Mouse (Mus musculus): ENCODE measurements at regions not wholly inside any gene's neighbourhood (a gene's known extent, or its start where the extent isn't known, plus 50 kb on each side); places are given as distances from the start of the nearest gene placed in this dataset.
"Not testable (repeated sequence)": the region's sequence is repeated elsewhere in the genome, so short reads cannot be mapped to it uniquely, and the experiment has no call there.

- H3K4me2 ChIP-seq (ENCODE audit: low read depth, low read length); H3K9ac ChIP-seq (ENCODE audit: low read length); ATAC-seq (ENCODE audit: low read depth); H3K27me3 ChIP-seq (ENCODE audit: control insufficient read depth, insufficient read depth, low read depth, low read length); H3K9me3 ChIP-seq (ENCODE audit: control insufficient read depth, low read length); H3K4me1 ChIP-seq (replicated peaks; ENCODE audit: control insufficient read depth, insufficient read depth, low read length); H3K4me3 ChIP-seq (ENCODE audit: low read length); H3K27ac ChIP-seq (ENCODE audit: low read length); H3K36me3 ChIP-seq (ENCODE audit: control insufficient read depth, insufficient read depth, low read length): not testable (repeated sequence)
- 81% methylated on average over 10 of the region's 10 CpGs for WGBS
Measured at GRCm38 (mm10) chrX:154717526-154717925, 138.4 kb upstream of the Samt2 start.

GRCm38 (mm10) chrX:154713641-154714255 lies 134.6 kb upstream of the Samt2 start:
- ATAC-seq (ENCODE audit: low read depth): no peak
- 0 out of 2 replicates have a peak overlapping the region, but pooled peaks have one; percentile 5 for H3K4me2 ChIP-seq (ENCODE audit: low read depth, low read length)
- H3K4me1 ChIP-seq (replicated peaks; ENCODE audit: control insufficient read depth, insufficient read depth, low read length): no peaks in the 10 kb centered on the region
- H3K36me3 ChIP-seq (ENCODE audit: control insufficient read depth, insufficient read depth, low read length): no peaks in the 10 kb centered on the region
- no peak overlapping the region for H3K4me3 ChIP-seq (ENCODE audit: low read length)
- no peaks in the 10 kb centered on the region for H3K27me3 ChIP-seq (ENCODE audit: control insufficient read depth, insufficient read depth, low read depth, low read length)
- no peak overlapping the region for H3K27ac ChIP-seq (ENCODE audit: low read length)
- no peak overlapping the region for H3K9ac ChIP-seq (ENCODE audit: low read length)
- 49% methylated on average over 19 of the region's 27 CpGs for WGBS
- peaks cover 3% of the 10 kb centered on the region for H3K9me3 ChIP-seq (ENCODE audit: control insufficient read depth, low read length)

GRCm38 (mm10) chrX:154712576-154712975 lies 133.4 kb upstream of the Samt2 start:
- H3K4me2 ChIP-seq (ENCODE audit: low read depth, low read length); H3K9ac ChIP-seq (ENCODE audit: low read length); H3K27ac ChIP-seq (ENCODE audit: low read length); H3K36me3 ChIP-seq (ENCODE audit: control insufficient read depth, insufficient read depth, low read length); ATAC-seq (ENCODE audit: low read depth); H3K27me3 ChIP-seq (ENCODE audit: control insufficient read depth, insufficient read depth, low read depth, low read length); H3K9me3 ChIP-seq (ENCODE audit: control insufficient read depth, low read length); H3K4me1 ChIP-seq (replicated peaks; ENCODE audit: control insufficient read depth, insufficient read depth, low read length); H3K4me3 ChIP-seq (ENCODE audit: low read length): not testable (repeated sequence)
- WGBS: 82% methylated on average over 8 of the region's 8 CpGs

GRCm38 (mm10) chrX:154670529-154670928 lies 91.4 kb upstream of the Samt2 start:
- not testable (repeated sequence) for H3K9me3 ChIP-seq (ENCODE audit: control insufficient read depth, low read length); H3K4me1 ChIP-seq (replicated peaks; ENCODE audit: control insufficient read depth, insufficient read depth, low read length); H3K27ac ChIP-seq (ENCODE audit: low read length); ATAC-seq (ENCODE audit: low read depth); H3K36me3 ChIP-seq (ENCODE audit: control insufficient read depth, insufficient read depth, low read length); H3K4me2 ChIP-seq (ENCODE audit: low read depth, low read length); H3K27me3 ChIP-seq (ENCODE audit: control insufficient read depth, insufficient read depth, low read depth, low read length); H3K9ac ChIP-seq (ENCODE audit: low read length); H3K4me3 ChIP-seq (ENCODE audit: low read length)
- WGBS: 93% methylated on average over 1 of the region's 2 CpGs
